In genomic region chr10:8760598-8760997, GRCm38 (mm10) we compare ENCODE assay signal across 7 mouse cellular contexts.
DNase-seq lines count a peak whose midpoint lies in the region; ATAC-seq and TF ChIP-seq lines count a peak whose summit lies in the region.

No protein-coding gene starts in this region.

- H3K27me3 ChIP-seq in heart, embryonic 13.5 days (replicated peaks) = no peaks in the 10 kb centered on the region
- no peaks in the 10 kb centered on the region for H3K27me3 ChIP-seq in lung, embryonic 14.5 days (ENCODE audit: insufficient read depth, low read length)
- H3K27me3 ChIP-seq in neural tube, embryonic 15.5 days (replicated peaks) = no peaks in the 10 kb centered on the region

- no peak overlapping the region for H3K9ac ChIP-seq in heart, embryonic 13.5 days
- H3K9ac ChIP-seq in lung, embryonic 14.5 days = no peak overlapping the region
- no peak overlapping the region for H3K9ac ChIP-seq in neural tube, embryonic 15.5 days (replicated peaks)

- no peak overlapping the region for H3K27ac ChIP-seq in heart, embryonic 13.5 days (replicated peaks)
- 0 out of 2 replicates have a peak overlapping the region, but pooled peaks have one; percentile 36 for H3K27ac ChIP-seq in lung, embryonic 14.5 days (ENCODE audit: low read depth)
- H3K27ac ChIP-seq in neural tube, embryonic 15.5 days (replicated peaks) = peak overlapping the region; percentile 77

- peak overlapping the region; percentile 69 for H3K4me2 ChIP-seq in heart, embryonic 13.5 days
- H3K4me2 ChIP-seq in lung, embryonic 14.5 days = peak overlapping the region; percentile 46; the same call in 1 of the 2 replicates
- peak overlapping the region; percentile 48 for H3K4me2 ChIP-seq in neural tube, embryonic 15.5 days

- 50% methylated on average over 4 of the region's 4 CpGs for WGBS in heart, embryonic 13.5 days
- 24% methylated on average over 4 of the region's 4 CpGs for WGBS in lung, embryonic 14.5 days
- 7% methylated on average over 4 of the region's 4 CpGs for WGBS in neural tube, embryonic 15.5 days

- H3K4me3 ChIP-seq in heart, embryonic 13.5 days = peak overlapping the region; percentile 11; the same call in 1 of the 2 replicates
- H3K4me3 ChIP-seq in lung, embryonic 14.5 days (ENCODE audit: low read depth, low read length) = no peak overlapping the region; the same call in 1 of the 2 replicates
- H3K4me3 ChIP-seq in neural tube, embryonic 15.5 days (replicated peaks) = peak overlapping the region; percentile 31

- DNase-seq in Muller cell, postnatal 12 days (ENCODE audit: inconsistent ontology term) = peak; percentile 60
- peak; percentile 69 for DNase-seq in brain, adult 2 months (ENCODE audit: low read depth, low spot score)
- DNase-seq in lung, embryonic 14.5 days = peak; percentile 79
- no peak for DNase-seq in cerebellum, adult 18-20 months
- no peak for DNase-seq in urinary bladder, postnatal 10 days (ENCODE audit: low spot score)

- peaks cover 3% of the 10 kb centered on the region; the same call in 1 of the 2 replicates for H3K36me3 ChIP-seq in heart, embryonic 13.5 days
- no peaks in the 10 kb centered on the region for H3K36me3 ChIP-seq in lung, embryonic 14.5 days (ENCODE audit: insufficient read depth)
- no peaks in the 10 kb centered on the region for H3K36me3 ChIP-seq in neural tube, embryonic 15.5 days

- H3K4me1 ChIP-seq in heart, embryonic 13.5 days = peaks cover 55% of the 10 kb centered on the region
- H3K4me1 ChIP-seq in lung, embryonic 14.5 days (ENCODE audit: insufficient read depth) = peaks cover 30% of the 10 kb centered on the region
- H3K4me1 ChIP-seq in neural tube, embryonic 15.5 days = peaks cover 62% of the 10 kb centered on the region

- no peaks in the 10 kb centered on the region for H3K9me3 ChIP-seq in heart, embryonic 13.5 days
- H3K9me3 ChIP-seq in lung, embryonic 14.5 days (ENCODE audit: low read depth, low read length) = no peaks in the 10 kb centered on the region
- H3K9me3 ChIP-seq in neural tube, embryonic 15.5 days (replicated peaks) = no peaks in the 10 kb centered on the region

- ATAC-seq in heart, embryonic 13.5 days (ENCODE audit: extremely low read depth, insufficient number of reproducible peaks, low FRiP score, low TSS enrichment) = no peak
- peak; percentile 31; the same call in 1 of the 2 replicates for ATAC-seq in lung, embryonic 14.5 days (ENCODE audit: insufficient read depth)
- ATAC-seq in neural tube, embryonic 15.5 days (ENCODE audit: low FRiP score) = peak; percentile 55; the same call in 1 of the 2 replicates

- no peak for TF ChIP-seq CTCF in lung, embryonic 14.5 days (IDR thresholded peaks at IDR 0.05; ENCODE audit: low read depth)

Comparison
In these comparisons a context has a peak if more than half of its experiments do, and no peak if none do; other contexts are left out.
1. DNase-seq: peak in Muller cell, postnatal 12 days (single experiment), brain, adult 2 months (single experiment) and lung, embryonic 14.5 days (single experiment); none in cerebellum, adult 18-20 months (0 of 2) and urinary bladder, postnatal 10 days (single experiment).
2. Peak in every context shown above with its lines, with median percentiles within 50 percentile points of each other: H3K4me2 ChIP-seq.